Mouse (Mus musculus) cortical plate, adult 2 months (tissue): Measurements from ENCODE around the gene Taf1d.

ENCODE experiments used
- CTCF ChIP-seq: fragments of 200-500 bp; IDR thresholded peaks from 2 replicates; pipeline ENCODE4 v1.5.1; 2011; ENCODE audit warnings: mild to moderate bottlenecking, control low read depth, low read length; ENCODE audit not compliant: insufficient read depth; ENCODE audit errors: extremely low read depth
- POLR2A ChIP-seq: fragments of 200-500 bp; IDR thresholded peaks from 2 replicates; pipeline ENCODE4 v1.6.1; 2011; ENCODE audit warnings: mild to moderate bottlenecking, low read length, control low read depth; ENCODE audit not compliant: insufficient read depth; ENCODE audit errors: extremely low read depth

DNA sequence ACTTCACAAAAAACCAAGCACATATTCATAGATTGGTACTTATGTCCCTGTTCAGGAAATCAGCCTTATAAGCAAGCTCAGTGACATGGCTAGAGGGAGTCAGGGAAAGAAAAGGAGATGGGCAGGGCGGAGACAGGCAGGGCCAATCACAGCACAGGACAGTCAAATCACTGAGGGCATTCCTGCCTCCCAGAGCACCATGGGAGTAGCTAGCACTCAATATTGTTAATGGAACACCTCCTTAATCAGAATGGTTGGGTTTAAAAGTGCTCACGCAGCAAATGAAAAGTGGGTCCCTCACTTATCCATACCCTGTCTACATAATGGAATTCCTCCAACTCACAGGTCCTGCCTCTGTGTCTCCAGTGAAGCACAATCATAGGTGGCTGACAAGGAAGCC, 3.1 kb upstream of the Taf1d start:
- TF ChIP-seq CTCF (no peak), POLR2A (no peak)
